Mouse (Mus musculus) layer of hippocampus, postnatal 14 days (tissue): ENCODE measurements around the gene Fcer2a. TPM values are rescaled to one million over a fixed set of nuclear protein-coding genes. Genes with fewer than 3 reads are reported as not detected.
A peak's percentile ranks its signal among the peaks of the same experiment; 100 is the strongest.

ENCODE experiments used
- DNase-seq, 2 experiments: peaks; one replicate each; pipeline ENCODE4 v3.0.0; 2021 to 2022; ENCODE audit warnings: low spot score in 2 of 2, mixed read lengths in 1 of 2
- total RNA-seq, 2 experiments: library from RNA; stranded (reverse); gene quantifications; 2 replicates each; pipeline ENCODE4 v1.2.3; 2021

Fcer2a gene
- total RNA-seq, 2 experiments from 2014 or later: not detected

DNA sequence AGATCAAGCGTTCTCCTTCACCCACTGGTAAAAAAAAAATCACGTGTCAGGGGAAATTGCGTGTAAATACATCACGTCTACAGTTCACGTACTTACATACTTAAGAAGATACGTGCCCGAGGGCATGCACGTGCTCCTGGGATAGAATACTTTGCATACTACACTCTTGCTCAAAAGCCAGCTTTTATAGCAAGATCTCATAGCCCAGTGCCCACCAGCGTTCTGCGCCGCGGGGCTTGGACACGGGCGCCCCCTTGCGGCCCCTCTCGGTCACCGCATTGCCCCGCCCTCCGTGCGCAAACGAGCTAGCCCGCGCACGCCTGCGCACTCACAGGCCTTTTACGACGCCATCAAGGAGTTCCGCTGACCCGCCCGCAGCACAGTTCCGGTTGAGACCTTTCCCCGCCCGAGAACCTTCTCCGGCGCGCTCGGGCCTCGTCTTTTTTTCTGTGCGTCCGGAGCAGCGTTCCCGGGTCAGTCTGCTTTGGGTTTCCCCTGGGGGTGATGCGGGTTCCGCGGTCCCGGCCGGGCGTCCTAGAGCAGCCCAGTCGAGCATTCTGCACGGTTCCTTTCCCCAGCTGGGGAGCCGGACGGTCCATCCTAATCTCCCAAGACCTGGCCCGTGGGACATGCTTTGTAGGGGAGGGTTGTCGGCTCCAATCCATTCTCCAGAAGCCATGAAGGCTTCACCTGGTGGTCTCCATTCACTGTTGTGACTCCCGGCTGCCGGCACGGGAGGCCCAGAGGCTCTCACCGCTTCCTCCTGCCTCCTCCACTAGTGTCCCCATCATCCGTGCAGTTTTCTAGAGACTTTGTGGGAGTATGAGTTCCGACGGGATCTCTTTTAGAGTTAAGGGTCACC lies 17.6 kb downstream of the Fcer2a start, which contains the start of gene Trappc5:
Trappc5 (plus strand) TSS at position 169 of the 862 bp plus-strand sequence.
- peak; percentile 96 to 97 for DNase-seq

- no peak for DNase-seq
Measured at GRCm38 (mm10) chr8:3674671-3675070, 19.3 kb downstream of the Fcer2a start.

GRCm38 (mm10) chr8:3671980-3672491 lies 21.9 kb downstream of the Fcer2a start, which contains the start of gene Fcor:
Fcor (minus strand) TSS chr8:3672362.
- DNase-seq: peak; percentile 87 to 88

DNA sequence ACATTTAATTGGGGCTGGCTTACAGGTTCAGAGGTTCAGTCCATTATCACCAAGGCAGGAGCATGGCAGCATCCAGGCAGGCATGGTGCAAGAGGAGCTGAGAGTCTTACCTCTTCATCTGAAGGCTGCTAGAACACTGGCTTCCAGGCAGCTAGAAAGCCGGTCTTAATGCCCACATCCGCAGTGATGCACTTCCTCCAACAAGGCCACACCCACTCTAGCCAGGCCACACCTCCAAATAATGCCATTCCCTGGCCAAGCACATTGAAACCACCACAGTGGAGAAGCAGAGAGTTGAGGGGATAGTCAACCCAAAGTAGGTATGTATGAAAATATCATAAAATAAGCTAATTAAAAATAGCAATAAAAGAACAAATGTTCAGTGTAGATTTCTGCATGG lies 23.6 kb downstream of the Fcer2a start:
- no peak for DNase-seq

DNA sequence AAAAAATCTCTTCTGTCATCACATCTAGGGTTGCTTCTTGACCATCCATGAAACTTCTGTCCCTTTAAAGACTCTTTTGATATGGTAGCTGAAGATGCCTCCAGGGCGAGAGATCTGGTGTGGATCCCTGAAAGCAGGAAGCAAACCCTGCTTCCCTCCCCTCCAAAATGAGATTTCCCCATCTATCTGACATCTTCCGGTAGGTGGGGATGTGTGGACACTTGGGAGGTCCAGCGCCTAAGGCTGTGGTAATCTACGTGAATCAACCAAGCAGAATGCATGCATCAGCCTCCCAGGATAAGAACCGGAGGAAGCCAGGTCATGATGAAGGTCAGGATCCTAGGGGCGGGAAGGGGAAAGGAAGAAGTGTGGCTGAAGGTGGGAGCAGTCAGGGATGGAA lies 28.5 kb downstream of the Fcer2a start, which contains the start of gene Mcemp1:
Mcemp1 (plus strand) TSS at position 248 of the 400 bp plus-strand sequence.
- no peak for DNase-seq

GRCm38 (mm10) chr8:3664405-3664804 lies 29.6 kb downstream of the Fcer2a start:
- no peak for DNase-seq

GRCm38 (mm10) chr8:3660889-3661288 lies 33.1 kb downstream of the Fcer2a start:
- DNase-seq: no peak

- DNase-seq: no peak
Measured at GRCm38 (mm10) chr8:3656725-3657381, 37.1 kb downstream of the Fcer2a start.

DNA sequence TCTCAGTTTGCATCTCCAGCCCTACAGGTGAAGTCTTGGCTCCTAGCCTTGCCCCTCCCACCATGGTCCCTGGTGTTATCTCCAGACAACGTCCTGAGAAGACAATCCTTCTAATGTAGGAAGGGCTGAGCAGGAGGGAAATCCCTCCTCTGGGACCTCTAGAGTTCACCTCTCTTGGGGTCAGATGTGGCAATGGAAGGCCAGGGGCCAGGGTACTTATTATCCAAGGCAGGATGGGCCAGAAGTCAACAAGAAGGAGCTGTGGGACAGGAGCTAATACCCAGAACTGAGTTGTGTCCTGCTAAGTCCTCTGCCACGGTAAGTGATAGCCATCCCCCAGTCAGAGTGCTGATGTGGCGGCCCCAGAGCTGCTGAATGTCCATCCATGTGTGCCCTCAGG lies 38.4 kb downstream of the Fcer2a start, which contains the start of gene Retn:
Retn (plus strand) TSS at position 245 of the 400 bp plus-strand sequence.
- no peak for DNase-seq

- no peak for DNase-seq
Measured at GRCm38 (mm10) chr8:3654726-3655508, 39.1 kb downstream of the Fcer2a start.

GRCm38 (mm10) chr8:3652845-3653244 lies 41.1 kb downstream of the Fcer2a start:
- no peak for DNase-seq

GRCm38 (mm10) chr8:3648990-3649389 lies 45.0 kb downstream of the Fcer2a start:
- no peak for DNase-seq

- DNase-seq: no peak
Measured at GRCm38 (mm10) chr8:3648268-3648667, 45.7 kb downstream of the Fcer2a start.

- no peak for DNase-seq
Measured at GRCm38 (mm10) chr8:3647561-3647960, 46.4 kb downstream of the Fcer2a start.

- no peak for DNase-seq
Measured at GRCm38 (mm10) chr8:3646824-3647531, 47.0 kb downstream of the Fcer2a start.

DNA sequence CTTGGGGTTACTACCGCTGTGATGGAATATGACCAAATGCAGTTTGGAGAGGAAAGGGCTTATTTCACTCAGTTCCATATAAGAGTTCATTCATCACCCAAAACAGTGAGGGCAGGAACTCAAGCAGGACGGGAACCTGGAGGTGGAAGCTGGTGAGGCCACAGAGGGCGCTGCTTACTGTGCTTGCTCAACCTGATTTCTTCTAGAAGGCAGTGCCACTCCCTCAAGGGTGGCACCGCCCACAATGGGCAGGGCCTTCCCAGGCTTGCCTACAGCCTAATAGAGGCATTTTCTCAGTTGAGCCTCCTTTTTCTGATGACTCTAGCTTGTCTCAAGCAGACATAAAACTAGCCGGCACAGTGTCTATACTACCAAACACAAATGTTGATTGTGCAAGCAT lies 48.2 kb downstream of the Fcer2a start:
- no peak for DNase-seq
